Mouse (Mus musculus): Measurements from ENCODE around the gene Ankrd33b.

- no peak for TF ChIP-seq POLR2A (IDR thresholded peaks at IDR 0.05; ENCODE audit: borderline replicate concordance, extremely low read depth, insufficient read depth, insufficient read length, poor library complexity, severe bottlenecking)
- TF ChIP-seq CTCF (IDR thresholded peaks at IDR 0.05; ENCODE audit: borderline replicate concordance, extremely low read depth, insufficient read depth, insufficient read length) = no peak
These were observed 82.4 kb downstream of the Ankrd33b start for GRCm38 (mm10) chr15:31284922-31285631.
